Mouse (Mus musculus) embryonic facial prominence, embryonic 13.5 days (tissue): Measurements from ENCODE around the gene Onecut3. TPM values are rescaled to one million over a fixed set of nuclear protein-coding genes. Genes with fewer than 3 reads are reported as not detected.

Experiments
- ATAC-seq: fragments of 200-750 bp; cut with Nextera tagmentation; 2 replicates; pipeline ENCODE4 v1.8.0; 2017; ENCODE audit warnings: low read depth; ENCODE audit not compliant: insufficient number of reproducible peaks, insufficient read depth, low FRiP score, low TSS enrichment
- H3K27ac ChIP-seq: fragments of 300-500 bp; sonication (generic); 2 replicates; pipeline ENCODE4 v1.5.1; 2015; ENCODE audit warnings: moderate library complexity, mild to moderate bottlenecking, inconsistent platforms
- H3K27me3 ChIP-seq: fragments of 300-500 bp; sonication (generic); 2 replicates; pipeline ENCODE4 v1.6.1; 2015; ENCODE audit warnings: mild to moderate bottlenecking, inconsistent platforms
- H3K36me3 ChIP-seq: fragments of 300-500 bp; sonication (generic); 2 replicates; pipeline ENCODE4 v1.6.1; 2015; ENCODE audit warnings: mild to moderate bottlenecking, inconsistent platforms
- H3K4me1 ChIP-seq: fragments of 300-500 bp; sonication (generic); 2 replicates; pipeline ENCODE4 v1.6.1; 2015; ENCODE audit warnings: inconsistent platforms
- H3K4me2 ChIP-seq: fragments of 300-500 bp; sonication (generic); 2 replicates; pipeline ENCODE4 v1.6.1; 2015; ENCODE audit warnings: moderate library complexity, mild to moderate bottlenecking, inconsistent platforms
- H3K4me3 ChIP-seq: fragments of 300-500 bp; sonication (generic); 2 replicates; pipeline ENCODE4 v1.5.1; 2015; ENCODE audit warnings: mild to moderate bottlenecking, inconsistent platforms
- H3K9ac ChIP-seq: fragments of 300-500 bp; sonication (generic); 2 replicates; pipeline ENCODE4 v1.6.1; 2015; ENCODE audit warnings: mild to moderate bottlenecking, inconsistent platforms
- H3K9me3 ChIP-seq: fragments of 300-500 bp; sonication (generic); 2 replicates; pipeline ENCODE4 v1.6.1; 2016; ENCODE audit warnings: inconsistent platforms
- WGBS: fragments of 180-500 bp; shearing (Covaris S2); methylation state at CpG from one replicate; pipeline ENCODE4 v1.1.7; 2015; ENCODE audit warnings: mixed read lengths; 5-methylcytosine and 5-hydroxymethylcytosine counted together
- polyA plus RNA-seq: library from polyadenylated mRNA; unstranded; fragments of >200 nt; fragmentation: Nextera tagmentation; extraction: Ambion mirVana; gene quantifications from 2 replicates; pipeline ENCODE4 v1.2.1, GENCODE M21; 2015

The Onecut3 gene
- polyA plus RNA-seq, 1 experiment from 2014 or later: not detected

GRCm38 (mm10) chr10:80535071-80535470 lies 40.4 kb downstream of the Onecut3 start:
- ATAC-seq: no peak
- H3K4me3 ChIP-seq: peak overlapping the region; percentile 13; the same call in 1 of the 2 replicates
- no peaks in the 10 kb centered on the region for H3K9me3 ChIP-seq
- no peaks in the 10 kb centered on the region for H3K36me3 ChIP-seq
- peaks cover 18% of the 10 kb centered on the region for H3K4me1 ChIP-seq
- H3K4me2 ChIP-seq: peak overlapping the region; percentile 31; the same call in 1 of the 2 replicates
- H3K27me3 ChIP-seq: peaks cover 51% of the 10 kb centered on the region
- H3K27ac ChIP-seq: no peak overlapping the region
- WGBS: 9% methylated on average over 14 of the region's 14 CpGs
- H3K9ac ChIP-seq: no peak overlapping the region

GRCm38 (mm10) chr10:80535711-80536110 lies 41.1 kb downstream of the Onecut3 start:
- no peak for ATAC-seq
- Histone ChIP-seq H3K4me2 (no peak overlapping the region), H3K27ac (no peak overlapping the region), H3K9ac (no peak overlapping the region), H3K27me3 (peaks cover 51% of the 10 kb centered on the region), H3K4me1 (peaks cover 18% of the 10 kb centered on the region), H3K9me3 (no peaks in the 10 kb centered on the region), H3K36me3 (0 out of 2 replicates have a peak, but pooled peaks cover 6% of the 10 kb centered on the region), H3K4me3 (peak overlapping the region; percentile 13; the same call in 1 of the 2 replicates)
- WGBS: 8% methylated on average over 13 of the region's 13 CpGs

- Histone ChIP-seq H3K4me3 (no peak overlapping the region), H3K4me2 (no peak overlapping the region), H3K27ac (no peak overlapping the region), H3K36me3 (peaks cover 27% of the 10 kb centered on the region), H3K9me3 (no peaks in the 10 kb centered on the region), H3K4me1 (peaks cover 18% of the 10 kb centered on the region), H3K27me3 (peaks cover 51% of the 10 kb centered on the region), H3K9ac (no peak overlapping the region)
- no peak for ATAC-seq
- 47% methylated on average over 5 of the region's 5 CpGs for WGBS
Observed at GRCm38 (mm10) chr10:80538180-80538579, 43.5 kb downstream of the Onecut3 start.

- peaks cover 51% of the 10 kb centered on the region for H3K27me3 ChIP-seq
- ATAC-seq: 0 out of 2 replicates have a peak, but pooled peaks have one; percentile 45
Observed at GRCm38 (mm10) chr10:80538710-80539394, 44.2 kb downstream of the Onecut3 start, which contains the start of gene Atp8b3. Gene Atp8b3, minus strand, starts transcription at chr10:80539124.

GRCm38 (mm10) chr10:80539493-80539892 lies 44.9 kb downstream of the Onecut3 start:
- Histone ChIP-seq H3K9me3 (no peaks in the 10 kb centered on the region), H3K36me3 (peaks cover 40% of the 10 kb centered on the region), H3K27me3 (peaks cover 45% of the 10 kb centered on the region), H3K4me3 (no peak overlapping the region), H3K9ac (no peak overlapping the region), H3K4me2 (no peak overlapping the region), H3K27ac (no peak overlapping the region), H3K4me1 (peaks cover 18% of the 10 kb centered on the region)
- 54% methylated on average over 5 of the region's 5 CpGs for WGBS
- no peak for ATAC-seq

More at GRCm38 (mm10) chr10:80538710-80539394, 44.2 kb downstream of the Onecut3 start, which contains the start of gene Atp8b3:
- WGBS: 2% methylated on average over 30 of the region's 30 CpGs
- H3K4me3 ChIP-seq: peak within 1 kb of the TSS; percentile 24
- H3K27ac ChIP-seq: no peak within 1 kb of the TSS
- H3K4me1 ChIP-seq: peaks cover 18% of the 10 kb centered on the region
- H3K9me3 ChIP-seq: no peaks in the 10 kb centered on the region
- H3K36me3 ChIP-seq: peaks cover 33% of the 10 kb centered on the region
- H3K9ac ChIP-seq: no peak within 1 kb of the TSS
- H3K4me2 ChIP-seq: peak within 1 kb of the TSS; percentile 48

- H3K4me3 ChIP-seq: no peak overlapping the region
- ATAC-seq: no peak
- no peaks in the 10 kb centered on the region for H3K9me3 ChIP-seq
- no peak overlapping the region for H3K27ac ChIP-seq
- H3K4me1 ChIP-seq: peaks cover 4% of the 10 kb centered on the region
- no peak overlapping the region for H3K4me2 ChIP-seq
- 96% methylated on average over 14 of the region's 14 CpGs for WGBS
- H3K27me3 ChIP-seq: peaks cover 4% of the 10 kb centered on the region
- no peak overlapping the region for H3K9ac ChIP-seq
- H3K36me3 ChIP-seq: peaks cover 83% of the 10 kb centered on the region
Observed at GRCm38 (mm10) chr10:80543873-80544272, 49.2 kb downstream of the Onecut3 start.

- no peak for ATAC-seq
- Histone ChIP-seq H3K4me2 (no peak overlapping the region), H3K27me3 (no peaks in the 10 kb centered on the region), H3K27ac (no peak overlapping the region), H3K9ac (no peak overlapping the region), H3K9me3 (no peaks in the 10 kb centered on the region), H3K36me3 (peaks cover 96% of the 10 kb centered on the region), H3K4me3 (no peak overlapping the region), H3K4me1 (no peaks in the 10 kb centered on the region)
- WGBS: 92% methylated on average over 8 of the region's 8 CpGs
Observed at GRCm38 (mm10) chr10:80545590-80545989, 51.0 kb downstream of the Onecut3 start.

GRCm38 (mm10) chr10:80546945-80547344 lies 52.3 kb downstream of the Onecut3 start:
- no peak overlapping the region for H3K4me2 ChIP-seq
- no peaks in the 10 kb centered on the region for H3K4me1 ChIP-seq
- no peak overlapping the region for H3K4me3 ChIP-seq
- H3K27ac ChIP-seq: no peak overlapping the region
- no peak overlapping the region for H3K9ac ChIP-seq
- 98% methylated on average over 4 of the region's 4 CpGs for WGBS
- no peak for ATAC-seq
- H3K27me3 ChIP-seq: no peaks in the 10 kb centered on the region
- no peaks in the 10 kb centered on the region for H3K9me3 ChIP-seq
- peaks cover 90% of the 10 kb centered on the region for H3K36me3 ChIP-seq

GRCm38 (mm10) chr10:80547539-80547938 lies 52.9 kb downstream of the Onecut3 start:
- Histone ChIP-seq H3K4me2 (no peak overlapping the region), H3K27me3 (no peaks in the 10 kb centered on the region), H3K9ac (no peak overlapping the region), H3K4me3 (no peak overlapping the region), H3K9me3 (no peaks in the 10 kb centered on the region), H3K27ac (no peak overlapping the region), H3K4me1 (no peaks in the 10 kb centered on the region), H3K36me3 (peaks cover 84% of the 10 kb centered on the region)
- ATAC-seq: no peak
- WGBS: 93% methylated on average over 15 of the region's 15 CpGs

GRCm38 (mm10) chr10:80548428-80549006 lies 53.9 kb downstream of the Onecut3 start:
- peaks cover 74% of the 10 kb centered on the region for H3K36me3 ChIP-seq

GRCm38 (mm10) chr10:80549279-80549678 lies 54.6 kb downstream of the Onecut3 start:
- Histone ChIP-seq H3K4me3 (no peak overlapping the region), H3K9ac (no peak overlapping the region), H3K27me3 (no peaks in the 10 kb centered on the region), H3K4me1 (no peaks in the 10 kb centered on the region), H3K9me3 (no peaks in the 10 kb centered on the region), H3K27ac (no peak overlapping the region), H3K4me2 (no peak overlapping the region), H3K36me3 (peaks cover 67% of the 10 kb centered on the region)
- 91% methylated on average over 21 of the region's 21 CpGs for WGBS
- ATAC-seq: no peak

More at GRCm38 (mm10) chr10:80548428-80549006, 53.9 kb downstream of the Onecut3 start:
- Histone ChIP-seq H3K9me3 (no peaks in the 10 kb centered on the region), H3K4me3 (no peak overlapping the region), H3K27ac (no peak overlapping the region), H3K9ac (no peak overlapping the region), H3K4me1 (no peaks in the 10 kb centered on the region), H3K4me2 (no peak overlapping the region), H3K27me3 (no peaks in the 10 kb centered on the region)
- ATAC-seq: 0 out of 2 replicates have a peak, but pooled peaks have one; percentile 21
- 75% methylated on average over 10 of the region's 10 CpGs for WGBS

- H3K27me3 ChIP-seq: no peaks in the 10 kb centered on the region
- H3K36me3 ChIP-seq: peaks cover 36% of the 10 kb centered on the region
Observed at GRCm38 (mm10) chr10:80552364-80552763, 57.7 kb downstream of the Onecut3 start.

More at GRCm38 (mm10) chr10:80552364-80552763, 57.7 kb downstream of the Onecut3 start:
- 66% methylated on average over 9 of the region's 9 CpGs for WGBS
- Histone ChIP-seq H3K4me3 (no peak overlapping the region), H3K4me1 (peaks cover 1% of the 10 kb centered on the region), H3K4me2 (no peak overlapping the region), H3K9ac (no peak overlapping the region), H3K27ac (no peak overlapping the region), H3K9me3 (no peaks in the 10 kb centered on the region)
- no peak for ATAC-seq
